Mouse (Mus musculus): ENCODE results near the gene Fam222a.
A peak's percentile ranks its signal among the peaks of the same experiment; 100 is the strongest.

Gene Fam222a

DNA sequence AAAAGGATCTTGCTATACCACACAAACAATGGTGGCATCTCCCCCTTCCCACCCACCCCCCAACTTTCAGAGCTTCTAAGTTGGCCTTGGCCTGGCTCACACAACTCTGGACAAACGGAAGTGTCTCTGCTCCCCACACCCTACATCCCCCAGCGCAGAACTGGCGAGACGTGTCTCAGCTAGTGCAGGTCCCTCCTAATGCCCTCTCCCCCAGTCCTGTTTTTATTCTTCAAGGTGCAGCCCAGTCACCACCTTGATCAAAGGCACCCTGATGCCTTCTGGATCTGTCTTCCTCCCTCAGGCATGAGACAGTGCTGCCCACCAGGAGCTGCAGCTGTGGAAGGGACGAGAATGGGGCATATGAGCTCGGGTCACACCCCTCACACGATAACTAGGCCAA, 88.5 kb downstream of the Fam222a start:
- DNase-seq (ENCODE audit: low spot score), result no peak

- no peak for DNase-seq (ENCODE audit: low spot score)
These were observed 89.6 kb downstream of the Fam222a start for GRCm38 (mm10) chr5:114657426-114657825.

DNA sequence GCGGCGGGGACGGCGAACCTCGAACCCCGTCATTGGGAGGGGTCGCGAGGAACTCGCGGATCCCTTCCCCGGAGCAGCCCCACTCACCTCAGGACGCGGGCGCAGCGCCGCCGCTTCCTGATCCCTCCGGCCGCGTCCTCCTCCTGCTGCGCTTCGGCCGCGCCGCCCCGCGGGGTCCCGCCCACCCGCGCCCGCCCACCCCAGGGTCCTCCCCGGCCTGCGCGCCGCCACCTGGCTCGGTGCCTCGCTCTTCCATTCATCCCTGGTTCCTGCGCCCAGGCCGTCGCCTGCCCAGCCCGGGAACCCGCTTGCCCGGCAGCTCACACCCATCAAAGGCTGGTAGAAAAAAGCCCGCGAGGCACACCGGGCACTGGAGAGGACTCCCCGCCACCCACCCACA, 90.4 kb downstream of the Fam222a start, which contains the start of gene Trpv4:
TSS of gene Trpv4 (minus strand) at position 167 of the 400 bp plus-strand sequence.
- DNase-seq (ENCODE audit: low spot score), result peak; percentile 24

- no peak for DNase-seq (ENCODE audit: low spot score)
These were observed 93.2 kb downstream of the Fam222a start for GRCm38 (mm10) chr5:114661029-114661428.

All from retina, embryonic 14.5 days (tissue).